Mouse (Mus musculus): Measurements from ENCODE around the gene Nudt8.

GRCm38 (mm10) chr19:3991966-3992365 is 8.4 kb upstream of the Nudt8 start:
- TF ChIP-seq CTCF (IDR thresholded peaks at IDR 0.05; ENCODE audit: low read depth) (no peak), EP300 (optimal IDR thresholded peaks at IDR 0.05) (no peak)
